Mouse (Mus musculus) kidney, adult 2 months (tissue): ENCODE results near the gene Serpine2. TPM values are rescaled to one million over a fixed set of nuclear protein-coding genes. Genes with fewer than 3 reads are reported as not detected.

Source experiments
- DNase-seq: peaks from one replicate; pipeline ENCODE4 v3.0.0; 2021
- H3K27ac ChIP-seq: fragments of 200-500 bp; 2 replicates; pipeline ENCODE4 v1.5.1; 2012; ENCODE audit warnings: low read depth, low read length, control low read depth, inconsistent platforms; ENCODE audit not compliant: insufficient read depth
- H3K27me3 ChIP-seq: fragments of 200-500 bp; replicated peaks from 2 replicates; pipeline ENCODE4 v1.6.1; 2012; ENCODE audit warnings: mild to moderate bottlenecking, moderate library complexity, low read length, inconsistent platforms; ENCODE audit not compliant: control insufficient read depth, insufficient read depth
- H3K36me3 ChIP-seq: fragments of 200-500 bp; 2 replicates; pipeline ENCODE4 v1.6.1; 2012; ENCODE audit warnings: mild to moderate bottlenecking, moderate library complexity, low read length, inconsistent platforms; ENCODE audit not compliant: control insufficient read depth, insufficient read depth
- H3K4me1 ChIP-seq: fragments of 200-500 bp; 2 replicates; pipeline ENCODE4 v1.6.1; 2011; ENCODE audit warnings: low read length; ENCODE audit not compliant: control insufficient read depth, insufficient read depth
- H3K4me3 ChIP-seq: fragments of 200-500 bp; 2 replicates; pipeline ENCODE4 v1.5.1; 2011; ENCODE audit warnings: mild to moderate bottlenecking, low read depth, low read length, control low read depth; ENCODE audit not compliant: insufficient read depth
- CTCF ChIP-seq: fragments of 200-500 bp; conservative IDR thresholded peaks from 2 replicates; pipeline ENCODE4 v1.5.1; 2011; ENCODE audit warnings: low read depth, mild to moderate bottlenecking, control low read depth, low read length, moderate library complexity, mixed read lengths; ENCODE audit not compliant: insufficient read depth, insufficient read length
- POLR2A ChIP-seq: fragments of 200-500 bp; IDR thresholded peaks from one replicate; pipeline ENCODE4 v1.6.1; 2011; ENCODE audit warnings: low read depth, low read length, control low read depth
- WGBS: fragments of 180-500 bp; shearing (Covaris S2); methylation state at CpG from one replicate; pipeline ENCODE4 v1.1.7; 2018; 5-methylcytosine and 5-hydroxymethylcytosine counted together
- polyA plus RNA-seq: library from polyadenylated mRNA; depleted of rRNA; stranded (reverse); fragments of >200 nt; gene quantifications from 2 replicates; pipeline ENCODE4 v1.2.3, GENCODE M21; 2012

The Serpine2 gene
- polyA plus RNA-seq, 1 experiment, result 27.2 TPM

- no peak for DNase-seq
- Histone ChIP-seq H3K27ac (peak overlapping the region; percentile 18; the same call in 1 of the 2 replicates), H3K36me3 (no peaks in the 10 kb centered on the region), H3K27me3 (no peaks in the 10 kb centered on the region), H3K4me3 (no peak overlapping the region), H3K4me1 (peaks cover 34% of the 10 kb centered on the region)
- TF ChIP-seq CTCF (no peak), POLR2A (no peak)
- WGBS, result 72% methylated on average over 4 of the region's 4 CpGs
These were observed 103.4 kb downstream of the Serpine2 start for GRCm38 (mm10) chr1:79757597-79757996.

GRCm38 (mm10) chr1:79757161-79757560 lies 103.8 kb downstream of the Serpine2 start:
- 43% methylated on average over 7 of the region's 7 CpGs for WGBS
- Histone ChIP-seq H3K27me3 (no peaks in the 10 kb centered on the region), H3K4me3 (no peak overlapping the region), H3K27ac (peak overlapping the region; percentile 39), H3K36me3 (no peaks in the 10 kb centered on the region), H3K4me1 (peaks cover 39% of the 10 kb centered on the region)
- peak; percentile 82 for DNase-seq
- TF ChIP-seq CTCF, result no peak
- TF ChIP-seq POLR2A, result no peak

- Histone ChIP-seq H3K27me3 (no peaks in the 10 kb centered on the region), H3K27ac (peak overlapping the region; percentile 25), H3K36me3 (no peaks in the 10 kb centered on the region), H3K4me3 (no peak overlapping the region), H3K4me1 (peaks cover 46% of the 10 kb centered on the region)
- peak; percentile 80 for DNase-seq
- 65% methylated on average over 5 of the region's 5 CpGs for WGBS
- TF ChIP-seq CTCF, result no peak
- TF ChIP-seq POLR2A, result no peak
These were observed 104.6 kb downstream of the Serpine2 start for GRCm38 (mm10) chr1:79756417-79756816.

- Histone ChIP-seq H3K4me1 (peaks cover 50% of the 10 kb centered on the region), H3K4me3 (no peak overlapping the region), H3K36me3 (no peaks in the 10 kb centered on the region; the same call in 1 of the 2 replicates), H3K27me3 (no peaks in the 10 kb centered on the region), H3K27ac (peak overlapping the region; percentile 54; the same call in 1 of the 2 replicates)
- no peak for DNase-seq
- 24% methylated on average over 2 of the region's 2 CpGs for WGBS
- TF ChIP-seq CTCF (no peak), POLR2A (no peak)
These were observed 105.6 kb downstream of the Serpine2 start for GRCm38 (mm10) chr1:79755376-79755775.

- TF ChIP-seq POLR2A (no peak), CTCF (no peak)
- WGBS, result 60% methylated on average over 3 of the region's 3 CpGs
- peak; percentile 60 for DNase-seq
- peaks cover 47% of the 10 kb centered on the region for H3K4me1 ChIP-seq
- no peak overlapping the region for H3K27ac ChIP-seq
- H3K27me3 ChIP-seq, result no peaks in the 10 kb centered on the region
- H3K36me3 ChIP-seq, result no peaks in the 10 kb centered on the region; the same call in 1 of the 2 replicates
- no peak overlapping the region for H3K4me3 ChIP-seq
These were observed 106.0 kb downstream of the Serpine2 start for GRCm38 (mm10) chr1:79754936-79755335.

GRCm38 (mm10) chr1:79753456-79753855 lies 107.5 kb downstream of the Serpine2 start:
- TF ChIP-seq POLR2A (no peak), CTCF (no peak)
- Histone ChIP-seq H3K27me3 (no peaks in the 10 kb centered on the region), H3K27ac (no peak overlapping the region), H3K4me1 (peaks cover 43% of the 10 kb centered on the region), H3K36me3 (no peaks in the 10 kb centered on the region; the same call in 1 of the 2 replicates), H3K4me3 (no peak overlapping the region)
- DNase-seq, result no peak
- WGBS, result 72% methylated on average over 3 of the region's 3 CpGs

- DNase-seq, result no peak
- peak overlapping the region; percentile 78; the same call in 1 of the 2 replicates for H3K27ac ChIP-seq
- WGBS, result 54% methylated on average over 4 of the region's 4 CpGs
- TF ChIP-seq POLR2A, result no peak
- no peak for TF ChIP-seq CTCF
- no peak overlapping the region for H3K4me3 ChIP-seq
- no peaks in the 10 kb centered on the region for H3K27me3 ChIP-seq
- peaks cover 43% of the 10 kb centered on the region for H3K4me1 ChIP-seq
- H3K36me3 ChIP-seq, result no peaks in the 10 kb centered on the region; the same call in 1 of the 2 replicates
These were observed 108.2 kb downstream of the Serpine2 start for GRCm38 (mm10) chr1:79752714-79753340.
